Mouse (Mus musculus): ENCODE measurements around the gene Nme4.

The Nme4 gene

DNA sequence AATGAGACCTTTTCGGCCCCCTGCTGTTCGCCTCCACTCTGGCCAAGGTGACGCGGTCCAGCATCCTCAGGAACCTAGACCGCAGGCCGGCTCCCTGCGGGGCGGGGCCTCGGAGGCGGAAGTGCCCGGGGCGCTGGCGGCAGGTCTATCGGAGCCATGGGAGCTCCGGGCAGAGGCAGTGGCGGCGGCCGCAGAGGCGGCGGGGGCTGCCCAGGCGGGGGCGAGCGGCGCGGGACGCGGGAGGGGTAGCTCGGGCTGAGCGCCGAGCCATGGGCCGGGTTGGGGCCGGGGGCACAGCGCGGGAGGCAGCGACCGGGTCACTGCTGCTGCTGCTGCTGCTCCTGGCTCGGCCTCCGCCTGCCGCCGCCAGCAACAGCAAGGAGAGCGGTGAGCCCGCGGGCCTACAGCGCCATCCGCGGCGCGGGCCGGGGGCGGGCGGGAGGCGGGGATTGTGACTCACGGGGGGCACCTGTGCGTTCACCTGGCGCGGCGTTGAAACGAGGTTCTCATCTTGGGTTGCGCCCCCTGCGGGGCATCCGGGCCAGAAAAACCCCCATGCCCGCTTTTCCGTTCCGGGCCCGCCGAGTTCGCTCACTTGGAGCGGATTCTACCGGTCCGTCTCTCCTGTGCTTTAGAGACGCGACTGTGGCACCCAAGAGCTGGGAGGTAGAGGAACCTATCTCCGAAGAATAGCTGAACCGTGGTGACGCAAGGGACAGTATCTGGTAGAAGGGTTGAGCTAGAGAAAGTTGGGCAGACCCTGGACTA lies 18.0 kb upstream of the Nme4 start, which contains the start of gene Tmem8:
TSS of gene Tmem8 (plus strand) at position 119 of the 768 bp plus-strand sequence.
- DNase-seq: peak; percentile 97

DNA sequence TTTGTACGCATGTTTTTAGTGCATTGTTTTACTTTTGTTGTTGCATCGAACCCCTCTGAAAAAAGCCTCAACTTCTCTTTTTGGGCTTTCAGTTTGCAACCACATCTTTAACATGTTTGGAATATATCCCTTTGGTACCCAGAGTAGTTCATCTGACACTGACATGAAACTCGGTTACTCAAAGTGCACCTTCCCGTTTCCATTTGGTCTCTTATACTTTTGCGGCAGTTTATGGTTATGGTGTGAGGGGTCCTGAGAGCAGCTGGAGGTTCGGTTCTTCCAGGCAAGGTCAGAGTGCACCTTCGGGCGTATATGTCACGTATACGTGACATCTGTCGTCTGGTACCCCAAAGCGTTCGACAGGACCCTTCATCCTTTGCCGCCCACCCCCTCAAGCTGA lies 17.3 kb upstream of the Nme4 start:
- DNase-seq: no peak

DNA sequence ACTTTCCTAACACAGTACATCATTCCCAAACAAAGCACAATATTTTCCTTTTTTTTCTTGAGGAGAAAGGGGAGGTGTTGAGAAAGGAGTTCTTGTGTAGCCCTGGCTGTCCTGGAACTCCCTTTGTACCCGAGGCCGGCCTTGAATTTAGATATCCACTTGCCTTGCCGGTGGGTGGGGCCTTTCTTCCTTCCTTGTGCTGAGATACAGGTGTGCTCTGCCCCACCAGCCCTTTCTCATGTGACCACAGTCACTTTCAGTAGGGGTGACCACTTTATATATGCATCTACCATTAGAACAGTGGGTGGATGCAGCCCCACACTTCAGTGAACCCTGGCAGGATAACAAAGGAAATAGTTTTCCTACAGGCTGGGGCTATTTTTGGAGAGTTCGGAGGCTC lies 16.3 kb upstream of the Nme4 start:
- DNase-seq: peak; percentile 75

DNA sequence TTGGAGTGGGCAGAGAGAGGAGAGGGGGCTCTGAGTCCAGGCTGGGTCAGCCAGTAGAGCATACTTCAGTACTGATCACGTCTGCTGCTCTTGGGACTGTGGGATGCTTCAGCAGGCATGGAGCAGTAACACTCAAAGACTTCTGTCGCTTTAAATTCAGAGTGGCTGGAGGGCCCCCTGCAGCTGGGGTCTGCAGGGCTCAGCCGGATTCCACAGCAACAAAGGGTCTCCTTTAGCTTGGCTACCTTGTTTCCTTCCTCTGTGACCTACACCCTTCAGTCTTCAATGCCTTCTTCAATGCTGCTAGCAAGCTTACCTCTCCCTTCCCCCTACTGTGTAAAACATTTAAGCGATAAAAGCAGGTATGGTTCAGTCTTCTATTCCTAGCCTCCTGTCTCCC lies 15.6 kb upstream of the Nme4 start:
- DNase-seq: no peak

DNA sequence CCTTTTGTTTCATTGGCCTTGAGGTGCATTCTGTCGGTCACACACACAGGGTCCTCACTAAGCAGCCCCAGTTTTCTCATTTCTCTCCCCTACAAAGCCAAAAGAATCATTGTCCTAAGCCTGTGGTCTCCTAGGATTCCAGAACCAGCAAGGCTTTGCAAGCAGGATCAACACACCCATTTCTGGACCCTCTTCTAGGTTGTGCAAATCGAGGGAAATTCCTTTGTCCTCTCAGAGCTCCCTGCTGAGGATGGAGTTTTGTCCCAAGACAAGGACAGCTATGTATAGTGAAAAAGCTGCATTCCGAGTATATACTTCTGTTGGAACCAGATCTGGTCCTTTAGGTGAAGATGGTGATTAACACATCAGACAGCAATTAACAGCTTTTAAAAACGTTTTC lies 14.8 kb upstream of the Nme4 start:
- no peak for DNase-seq

DNA sequence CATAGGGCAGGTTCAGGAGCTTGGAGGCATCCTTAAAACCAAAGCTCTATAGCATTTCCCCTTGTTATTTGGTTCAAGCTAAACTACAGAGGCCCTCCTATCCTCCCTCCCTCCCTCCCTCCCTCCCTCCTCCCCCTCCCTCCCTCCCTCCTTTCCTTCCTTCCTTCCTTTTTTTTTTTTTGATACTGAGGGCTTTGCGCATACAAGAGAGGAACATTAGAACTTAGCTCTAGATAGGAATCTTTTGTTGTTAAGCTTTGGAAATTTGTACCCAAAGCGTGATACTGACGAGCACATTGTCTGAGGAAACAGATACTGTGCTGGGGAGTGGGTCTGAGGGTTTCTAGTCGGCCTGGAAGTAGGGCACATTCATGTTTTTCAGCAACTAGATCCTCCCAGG lies 10.2 kb upstream of the Nme4 start:
- no peak for DNase-seq

DNA sequence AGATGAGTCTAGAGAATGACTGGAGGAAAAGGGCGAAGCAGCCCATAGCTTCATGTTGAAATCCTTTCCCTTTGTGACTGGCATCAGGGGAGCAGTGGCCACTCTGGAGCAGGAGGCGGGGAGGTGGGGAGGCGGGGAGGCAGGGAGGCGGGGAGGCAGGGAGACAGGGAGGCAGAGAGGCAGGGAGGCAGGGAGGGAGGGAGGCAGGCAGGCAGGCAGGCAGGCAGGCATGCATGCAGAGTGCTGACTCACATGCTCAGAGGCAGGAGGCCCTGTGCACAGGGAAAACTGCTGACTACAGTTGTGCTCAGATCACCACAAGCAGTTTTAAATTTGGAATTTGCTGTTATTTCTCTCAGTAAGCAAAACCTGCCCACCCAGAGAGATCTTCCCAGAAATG lies 6.1 kb upstream of the Nme4 start:
- peak; percentile 96 for DNase-seq

DNA sequence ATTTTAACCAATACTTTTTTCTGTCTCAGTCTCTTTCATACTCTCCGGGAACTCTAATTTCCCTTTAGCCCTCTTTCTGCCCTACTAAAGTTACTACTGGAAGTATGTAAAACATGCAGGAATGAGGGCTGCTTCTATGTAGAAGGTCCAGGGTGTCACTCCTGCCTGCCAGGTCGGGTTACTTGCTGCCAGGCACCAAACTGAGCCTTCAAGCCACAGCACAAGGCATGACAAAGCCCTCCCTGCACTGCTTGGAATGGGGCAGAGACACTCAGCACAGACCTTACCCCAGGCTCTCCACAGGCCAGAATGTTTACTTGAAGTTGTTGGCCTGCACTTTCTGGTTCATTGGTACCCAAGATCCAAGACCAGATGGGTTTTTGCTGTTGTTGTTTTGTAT lies 4.8 kb upstream of the Nme4 start:
- peak; percentile 87 for DNase-seq

DNA sequence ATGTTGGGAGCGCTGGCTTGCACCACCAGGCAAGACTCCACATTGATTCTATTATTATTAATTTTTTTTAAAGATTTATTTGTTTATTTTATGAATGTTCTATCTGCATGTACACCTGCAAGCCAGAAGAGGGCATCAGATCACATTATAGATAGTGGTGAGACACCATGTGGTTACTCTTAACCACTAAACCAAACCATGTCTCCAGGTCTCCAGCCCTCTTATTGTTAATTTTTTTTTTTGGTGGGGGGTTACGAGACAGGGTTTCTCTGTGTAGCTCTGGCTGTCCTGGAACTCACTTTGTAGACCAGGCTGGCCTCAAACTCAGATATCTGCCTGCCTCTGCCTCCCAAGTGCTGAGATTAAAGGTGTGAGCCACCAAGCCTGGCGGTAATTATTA lies 3.9 kb upstream of the Nme4 start:
- DNase-seq: peak; percentile 89

DNA sequence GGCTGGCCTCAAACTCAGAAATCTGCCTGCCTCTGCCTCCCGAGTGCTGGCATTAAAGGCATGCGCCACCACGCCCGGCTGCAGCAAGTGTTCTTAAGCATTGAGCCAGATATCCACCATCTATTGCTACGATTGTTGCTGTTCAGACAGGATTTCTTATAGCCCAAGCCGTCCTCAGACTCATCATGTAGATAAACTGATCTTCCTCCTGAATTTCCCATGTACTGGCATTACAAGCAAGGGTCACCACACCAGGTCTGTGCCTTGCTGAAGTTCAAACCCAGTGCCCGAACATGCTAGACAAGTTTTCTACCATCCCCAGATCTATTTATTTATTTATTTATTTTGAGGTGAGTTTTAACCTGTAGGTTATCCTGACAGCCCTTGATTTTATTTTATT lies 3.1 kb upstream of the Nme4 start:
- DNase-seq: peak; percentile 87

DNA sequence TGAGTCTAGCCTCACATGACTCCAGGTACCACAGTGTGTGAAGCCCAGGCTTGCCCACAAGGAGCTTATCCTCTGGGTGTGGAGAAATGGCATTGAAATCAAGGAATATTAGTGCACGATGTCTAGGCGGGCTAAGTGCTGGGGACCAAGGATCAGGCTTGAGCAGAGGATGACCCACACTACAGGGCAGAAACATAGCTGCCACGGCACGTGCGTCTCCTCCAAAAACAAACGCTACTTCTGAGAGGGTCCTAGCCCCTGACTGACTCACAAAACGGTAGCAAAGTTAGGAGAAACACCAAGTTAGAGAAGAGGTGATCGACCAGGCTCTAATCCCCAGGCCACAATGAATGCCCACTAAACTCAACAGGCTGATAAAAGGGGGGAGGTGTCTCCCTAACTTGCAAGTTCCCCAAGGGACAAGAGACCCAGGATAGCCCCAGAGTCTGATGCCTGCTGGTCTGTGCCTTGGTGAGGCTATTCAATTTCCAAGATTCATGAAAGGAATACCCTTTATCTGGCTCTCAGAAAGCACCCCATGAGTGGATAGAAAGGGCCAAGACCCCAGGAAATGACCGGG lies 781 bp downstream of the Nme4 start:
- no peak for DNase-seq

DNA sequence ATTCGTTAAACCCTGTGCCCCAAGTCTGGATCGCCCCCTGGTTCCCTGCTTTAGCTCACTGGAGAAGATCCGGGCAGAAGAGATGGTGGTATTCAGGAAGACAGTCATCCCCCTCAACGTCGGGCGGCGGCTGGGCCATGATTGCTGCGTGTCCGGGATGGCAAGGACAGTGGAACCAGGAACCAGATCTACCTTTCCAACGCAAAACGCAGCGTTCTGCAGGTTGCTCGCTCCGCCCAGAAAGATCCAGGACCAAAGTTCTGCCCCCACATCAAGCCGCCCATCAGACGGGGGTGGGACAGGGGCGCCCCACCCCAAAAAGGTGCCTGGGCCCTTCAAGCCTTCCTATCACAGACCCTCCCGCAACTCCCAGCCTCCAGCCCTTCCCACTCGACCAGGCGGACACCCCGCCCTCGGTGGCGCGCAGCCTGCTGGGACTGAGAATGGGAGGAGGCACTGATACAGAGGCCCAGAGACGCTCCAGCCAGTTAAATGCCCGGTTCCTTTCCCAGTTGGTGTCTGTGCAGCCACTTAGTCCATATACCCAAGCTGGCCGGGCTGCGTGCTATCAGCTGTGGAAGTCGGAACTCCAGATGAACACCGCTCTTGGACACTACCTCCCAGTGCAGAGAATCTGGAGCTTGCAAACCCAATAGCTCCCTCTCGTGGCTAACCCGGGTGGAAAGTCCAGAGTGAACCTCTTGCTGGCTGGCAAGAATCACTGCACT lies 5.3 kb downstream of the Nme4 start, which contains the start of gene Decr2:
TSS of gene Decr2 (minus strand) at position 433 of the 728 bp plus-strand sequence.
- DNase-seq: peak; percentile 99

DNA sequence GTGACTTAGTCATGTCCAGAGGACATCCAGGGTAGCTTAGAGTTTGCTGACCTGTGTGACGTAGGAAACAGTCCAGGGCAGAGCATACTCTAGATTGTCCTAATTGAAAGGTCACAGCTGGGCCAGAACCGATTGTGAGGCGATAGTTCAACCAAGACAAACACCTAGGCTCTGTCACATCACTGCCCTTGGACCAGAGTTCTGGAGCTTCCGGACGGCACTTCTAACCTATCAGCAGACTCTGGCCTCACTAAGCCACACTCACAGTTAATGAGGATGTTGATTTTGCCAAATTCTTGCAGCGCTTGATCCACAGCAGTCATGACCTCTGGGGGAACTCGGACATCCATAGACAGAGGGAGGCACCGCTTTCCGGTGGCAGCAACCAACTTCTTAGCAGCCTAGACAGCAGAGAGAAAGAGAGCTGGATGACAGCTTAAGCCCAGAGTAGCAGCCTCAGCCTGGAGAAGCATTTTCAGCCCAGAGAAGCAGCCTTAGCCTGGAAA lies 8.3 kb downstream of the Nme4 start:
- no peak for DNase-seq

DNA sequence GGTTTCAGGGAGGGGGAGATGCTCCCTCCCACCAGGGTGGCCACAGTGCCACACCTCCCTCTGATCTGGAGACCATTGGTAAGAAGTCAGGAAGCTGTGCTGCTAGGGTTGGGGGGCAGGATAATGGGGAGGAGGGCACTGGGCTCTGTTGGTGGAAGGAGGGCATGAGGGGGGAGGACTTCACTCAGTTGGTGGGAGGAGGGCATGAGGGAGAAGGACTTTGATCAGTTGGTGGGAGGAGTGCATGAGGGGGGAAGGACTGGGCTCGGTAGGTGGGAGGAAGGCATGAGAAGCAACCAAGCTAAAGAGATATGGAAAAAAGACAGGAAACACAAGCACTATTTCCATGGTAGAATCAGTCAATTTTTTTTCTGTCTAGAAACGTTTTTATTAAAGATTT lies 14.5 kb downstream of the Nme4 start:
- no peak for DNase-seq

DNA sequence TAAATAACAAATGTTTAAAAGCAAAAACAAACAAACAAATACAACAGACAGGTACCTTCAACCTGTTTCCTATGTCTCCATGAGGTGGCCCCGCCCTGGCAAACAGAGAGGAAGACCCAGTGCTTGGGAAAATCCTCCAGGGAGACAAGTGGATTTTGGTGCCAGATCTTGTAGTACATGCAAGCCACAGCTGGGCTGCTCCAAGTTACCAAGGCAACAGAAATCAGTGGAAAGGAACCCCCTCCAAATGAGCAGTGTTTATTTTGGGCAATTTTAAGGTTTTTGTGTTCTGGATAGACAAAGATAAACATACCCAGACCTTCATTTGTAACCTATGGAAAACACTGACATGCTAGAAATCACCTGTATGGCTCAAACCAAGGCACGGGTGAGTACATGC lies 16.6 kb downstream of the Nme4 start:
- DNase-seq: no peak

DNA sequence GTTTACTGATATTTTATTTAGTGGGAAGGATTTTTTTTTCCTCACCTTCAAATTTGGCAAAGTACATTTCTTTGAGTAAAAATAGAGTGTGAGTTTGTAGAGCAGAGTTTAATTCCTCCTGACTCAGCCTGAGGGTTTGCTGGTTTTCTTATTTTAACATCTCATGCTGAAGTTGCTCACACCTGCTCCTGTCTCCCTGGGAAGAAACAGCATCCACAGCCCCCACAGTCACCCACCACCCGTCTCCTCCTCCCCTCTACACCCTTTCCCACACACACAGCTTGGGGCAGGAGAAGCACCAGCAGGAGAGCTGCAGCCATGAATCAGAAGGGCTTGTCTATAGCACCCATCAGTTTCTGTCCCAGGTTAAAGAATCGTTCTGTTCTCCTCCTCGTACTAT lies 20.2 kb downstream of the Nme4 start:
- DNase-seq: no peak

DNA sequence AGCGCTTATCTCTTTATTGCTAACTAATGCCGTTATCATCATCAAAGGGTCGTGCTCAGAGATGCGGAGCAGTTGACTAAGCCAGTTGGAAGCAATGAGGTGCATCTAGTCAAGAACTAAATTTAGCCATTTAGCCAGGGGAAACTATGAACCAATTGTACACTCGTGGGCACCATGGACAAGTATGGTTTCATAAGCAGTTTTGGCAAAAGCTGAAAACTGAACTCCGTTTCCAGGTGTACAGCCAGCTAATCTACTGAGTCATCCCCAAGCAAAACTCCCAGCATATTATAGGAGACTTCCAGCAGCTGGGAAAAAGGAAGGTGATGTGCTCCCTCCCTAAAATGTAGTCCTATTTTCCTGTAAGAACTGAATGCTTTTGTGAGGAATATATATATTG lies 25.3 kb downstream of the Nme4 start:
- no peak for DNase-seq

DNA sequence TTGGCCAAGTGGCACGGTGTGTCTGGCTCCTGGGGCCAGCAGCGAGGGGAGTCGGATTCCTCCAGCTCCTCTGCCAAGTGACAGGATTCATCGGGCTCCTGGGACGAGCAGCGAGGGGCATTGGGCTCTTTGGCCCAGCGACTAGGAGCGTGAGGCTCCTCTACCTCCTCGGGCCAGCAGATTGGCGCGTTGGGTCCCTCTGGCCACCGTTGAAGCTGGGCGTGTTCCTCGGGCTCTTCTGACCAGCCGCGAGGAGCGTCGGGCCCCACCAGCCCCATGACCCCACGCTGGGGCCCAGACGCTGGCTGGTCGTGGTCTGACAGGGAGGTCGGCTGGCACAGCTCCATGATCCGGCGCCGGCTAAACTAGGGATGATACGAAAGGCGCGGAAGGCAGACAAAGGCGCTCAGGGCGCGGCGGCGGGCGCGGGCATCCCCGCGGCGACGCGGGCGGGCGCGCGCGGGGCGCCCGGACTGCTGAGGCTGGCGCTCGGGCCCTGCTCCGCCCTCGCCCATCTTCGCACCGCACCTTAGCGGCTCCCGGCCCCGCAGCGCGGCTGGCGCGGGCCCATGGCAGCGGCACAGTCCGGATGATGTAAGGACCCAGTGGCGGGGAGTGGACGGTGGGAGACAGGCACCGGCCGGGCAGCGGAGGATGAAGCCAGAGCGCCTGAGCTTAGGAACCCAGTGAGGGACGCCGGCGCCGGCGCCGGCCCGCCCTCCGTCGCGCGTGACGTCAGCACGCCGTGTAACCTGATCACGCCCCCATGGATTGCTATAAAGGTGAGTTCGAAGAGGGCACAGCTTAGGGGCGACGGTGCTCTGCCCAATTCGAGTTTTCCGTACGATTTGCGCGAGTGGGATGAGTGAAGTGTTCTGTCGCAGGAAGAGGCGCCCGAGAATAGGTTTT lies 26.3 kb downstream of the Nme4 start, which contains the start of gene Rab11fip3:
TSS of gene Rab11fip3 (minus strand) at position 725 of the 909 bp plus-strand sequence.
- DNase-seq: peak; percentile 99

DNA sequence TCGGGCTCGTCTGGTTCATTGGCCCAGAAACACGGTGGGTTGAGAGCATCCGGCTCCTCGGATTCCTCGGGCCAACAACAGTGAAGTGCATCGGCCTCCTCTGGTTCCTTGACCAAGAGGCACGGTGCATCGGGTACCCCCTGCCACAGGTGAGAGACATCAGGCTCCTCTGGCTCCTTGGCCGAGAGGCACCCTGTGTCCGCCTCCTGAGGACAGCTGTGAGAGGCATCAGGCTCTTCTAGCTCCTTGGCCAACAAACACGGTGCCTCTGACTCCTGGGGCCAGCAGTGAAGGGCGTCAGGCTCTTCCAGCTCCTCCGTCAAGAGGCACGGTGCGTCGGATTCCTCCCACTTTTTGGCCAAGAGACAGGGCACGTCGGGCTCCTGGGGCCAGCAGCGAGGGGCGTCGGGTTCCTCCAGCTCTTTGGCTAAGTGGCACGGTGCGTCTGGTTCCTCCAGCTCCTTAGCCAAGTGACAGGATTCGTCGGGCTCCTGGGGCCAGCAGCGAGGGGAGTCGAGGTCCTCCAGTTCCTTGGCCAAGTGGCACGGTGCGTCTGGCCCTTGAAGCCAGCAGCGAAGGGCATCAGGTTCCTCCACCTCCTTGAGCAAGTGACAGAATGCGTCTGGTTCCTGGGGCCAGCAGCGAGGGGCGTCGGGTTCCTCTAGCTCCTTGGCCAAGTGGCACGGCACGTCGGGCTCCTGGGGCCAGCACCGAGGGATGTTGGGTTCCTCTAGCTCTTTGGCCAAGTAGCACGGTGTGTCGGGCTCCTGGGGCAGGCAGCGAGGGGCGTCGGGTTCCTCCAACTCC lies 27.2 kb downstream of the Nme4 start:
- peak; percentile 93 for DNase-seq

DNA sequence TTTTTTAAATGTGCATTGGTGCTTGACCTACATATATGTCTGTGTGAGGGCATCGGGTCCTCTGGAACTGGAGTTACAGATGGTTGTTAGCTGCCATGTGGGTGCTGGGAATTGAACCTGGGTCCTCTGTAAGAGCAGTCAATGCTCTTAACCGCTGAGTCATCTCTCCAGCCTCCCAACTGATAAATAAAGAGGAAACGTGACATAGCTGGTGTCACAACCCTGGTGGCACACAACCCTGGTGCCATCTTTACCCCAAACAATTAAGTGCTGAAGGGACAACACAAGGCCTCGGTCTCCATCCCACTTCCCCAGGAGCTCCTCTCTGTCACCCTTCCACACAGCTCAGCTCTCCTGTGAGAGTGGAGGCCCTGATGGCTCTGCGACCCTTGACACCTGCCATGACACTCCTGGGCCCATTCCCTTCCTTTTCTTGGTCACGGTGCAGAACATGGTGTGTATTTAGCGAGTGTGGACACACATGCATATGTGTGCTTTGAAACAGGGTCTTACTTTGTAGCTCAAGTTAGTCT lies 28.8 kb downstream of the Nme4 start:
- DNase-seq: peak; percentile 89

DNA sequence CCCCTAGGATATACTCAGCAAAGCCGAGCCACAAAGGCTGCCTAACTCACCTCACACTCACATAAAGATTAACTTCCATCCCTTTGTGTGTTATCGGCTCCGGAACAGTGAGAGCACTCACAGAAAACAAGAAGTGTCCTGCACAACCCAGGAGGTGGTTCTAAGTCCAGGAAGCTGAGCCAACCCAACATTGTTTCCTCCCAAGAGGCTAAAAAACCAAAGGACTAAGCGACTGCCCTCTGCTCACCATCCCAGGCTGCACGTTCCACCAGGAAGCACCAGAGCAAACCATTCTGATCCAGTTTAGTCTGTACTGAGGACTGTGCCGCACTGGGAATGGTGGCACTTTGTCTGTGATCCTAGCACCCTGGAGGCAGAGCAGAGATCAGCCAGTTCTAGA lies 30.5 kb downstream of the Nme4 start:
- DNase-seq: no peak
